Mouse (Mus musculus): ENCODE data around the gene Ppp5c.

- TF ChIP-seq CTCF (conservative IDR thresholded peaks at IDR 0.05; ENCODE audit: low read length) = no peak
- no peak for TF ChIP-seq NANOG (IDR thresholded peaks at IDR 0.05; ENCODE audit: borderline replicate concordance, low read length)
These were observed 11.6 kb upstream of the Ppp5c start for GRCm38 (mm10) chr7:17039373-17039772.
